ENCODE assay signal across 27 mouse cellular contexts in genomic region chr2:95440957-95441356, GRCm38 (mm10).
"Had no signal": no experiment of that assay in that cellular context is flagged by ENCODE, and none has a peak within 500 bp of the region (broad histone marks: within the 10 kb centered on the region; RNA-seq: fewer than 3 reads in every experiment).

No protein-coding gene starts in this region.

- H3K4me3 ChIP-seq: heart, adult 2 months; heart, embryonic 13.5 days; heart, embryonic 15.5 days; hindbrain, embryonic 13.5 days; hindbrain, embryonic 15.5 days; kidney, embryonic 15.5 days; limb, embryonic 13.5 days; limb, embryonic 15.5 days; liver, embryonic 12.5 days had no signal

- H3K27ac ChIP-seq: heart, adult 2 months; heart, embryonic 13.5 days; heart, embryonic 15.5 days; hindbrain, embryonic 13.5 days; hindbrain, embryonic 15.5 days; hindbrain, postnatal 0 days; kidney, embryonic 15.5 days; kidney, postnatal 0 days; limb, embryonic 13.5 days; limb, embryonic 15.5 days; liver, embryonic 12.5 days; liver, embryonic 14.5 days had no signal

- H3K36me3 ChIP-seq: heart, embryonic 13.5 days; heart, embryonic 15.5 days; hindbrain, embryonic 13.5 days; hindbrain, embryonic 15.5 days; kidney, embryonic 15.5 days; limb, embryonic 13.5 days; limb, embryonic 15.5 days; liver, embryonic 12.5 days had no signal

- DNase-seq: gastrocnemius, postnatal 14 days; gastrocnemius, postnatal 36 days; heart, adult 11 months; heart, adult 2 months; heart, postnatal 14 days; heart, postnatal 36 days; kidney, adult 11 months; kidney, adult 2 months; kidney, adult 9 months; kidney, postnatal 14 days; kidney, postnatal 36 days; layer of hippocampus, adult 9-11 months; layer of hippocampus, postnatal 36 days; left cerebral cortex, postnatal 4 days had no signal

- H3K27me3 ChIP-seq: heart, embryonic 13.5 days; heart, embryonic 15.5 days; hindbrain, embryonic 13.5 days; hindbrain, embryonic 15.5 days; kidney, embryonic 15.5 days; limb, embryonic 13.5 days; limb, embryonic 15.5 days; liver, embryonic 12.5 days had no signal

- H3K9ac ChIP-seq: heart, embryonic 13.5 days; heart, embryonic 15.5 days; hindbrain, embryonic 13.5 days; hindbrain, embryonic 15.5 days; kidney, embryonic 15.5 days; limb, embryonic 13.5 days; limb, embryonic 15.5 days; liver, embryonic 12.5 days; liver, embryonic 14.5 days had no signal

- H3K4me2 ChIP-seq: heart, embryonic 11.5 days; heart, embryonic 13.5 days; heart, embryonic 15.5 days; hindbrain, embryonic 13.5 days; hindbrain, embryonic 15.5 days; kidney, embryonic 15.5 days; limb, embryonic 13.5 days; limb, embryonic 15.5 days; liver, embryonic 12.5 days had no signal

- H3K4me1 ChIP-seq: heart, embryonic 13.5 days; heart, embryonic 15.5 days; hindbrain, embryonic 13.5 days; hindbrain, embryonic 15.5 days; kidney, embryonic 15.5 days; limb, embryonic 13.5 days; limb, embryonic 15.5 days; liver, embryonic 12.5 days had no signal

- ATAC-seq: hindbrain, postnatal 0 days; intestine, embryonic 16.5 days; liver, embryonic 12.5 days had no signal

- H3K9me3 ChIP-seq: heart, embryonic 13.5 days; heart, embryonic 15.5 days; hindbrain, embryonic 13.5 days; hindbrain, embryonic 15.5 days; kidney, embryonic 15.5 days; limb, embryonic 13.5 days; limb, embryonic 15.5 days; liver, embryonic 12.5 days had no signal
